Comparison of ENCODE assay signal across 8 mouse cellular contexts in genomic region chr4:128948137-128948674, GRCm38 (mm10). TPM values are rescaled to one million over a fixed set of nuclear protein-coding genes. Genes with fewer than 3 reads are reported as not detected.
DNase-seq lines count a peak whose midpoint lies in the region; ATAC-seq and TF ChIP-seq lines count a peak whose summit lies in the region.

No protein-coding gene starts in this region.

- peak; percentile 38 for DNase-seq in forebrain, embryonic 14.5 days (ENCODE audit: low spot score)
- DNase-seq in lung, adult 2 months: peak; percentile 52
- DNase-seq in lung, postnatal 25 days (ENCODE audit: low spot score): no peak
- DNase-seq in adrenal gland, postnatal 10 days: peak; percentile 79
- peak; percentile 72 for DNase-seq in embryonic facial prominence, embryonic 11.5 days (ENCODE audit: low spot score)
- no peak for DNase-seq in frontal cortex, postnatal 14 days (ENCODE audit: low spot score in 2 of 2)

- no peaks in the 10 kb centered on the region for H3K27me3 ChIP-seq in forebrain, embryonic 14.5 days (replicated peaks; ENCODE audit: control insufficient read depth, insufficient read depth, low read length)
- 0 out of 2 replicates have a peak, but pooled peaks cover 3% of the 10 kb centered on the region for H3K27me3 ChIP-seq in forebrain, embryonic 13.5 days
- no peaks in the 10 kb centered on the region for H3K27me3 ChIP-seq in embryonic facial prominence, embryonic 11.5 days (ENCODE audit: control insufficient read depth, insufficient read depth, low read length)

- no peak overlapping the region for H3K4me3 ChIP-seq in forebrain, embryonic 14.5 days (ENCODE audit: low read depth, low read length)
- H3K4me3 ChIP-seq in forebrain, embryonic 13.5 days: no peak overlapping the region
- H3K4me3 ChIP-seq in lung, adult 2 months (replicated peaks; ENCODE audit: extremely low read depth, low read depth, low read length): no peak overlapping the region
- H3K4me3 ChIP-seq in embryonic facial prominence, embryonic 11.5 days (ENCODE audit: low read depth, low read length): no peak overlapping the region

- TF ChIP-seq POLR2A in lung, adult 2 months (IDR thresholded peaks at IDR 0.05; ENCODE audit: borderline replicate concordance, extremely low read depth, low read depth, low read length): no peak

- ATAC-seq in forebrain, embryonic 14.5 days: no peak
- ATAC-seq in forebrain, embryonic 13.5 days: no peak
- no peak for ATAC-seq in embryonic facial prominence, embryonic 11.5 days (replicated peaks; ENCODE audit: insufficient number of reproducible peaks, low FRiP score, low TSS enrichment, low read depth)
- peak; percentile 55; the same call in 1 of the 2 replicates for ATAC-seq in megakaryocyte-erythroid progenitor cell, adult 5-6 weeks (replicated peaks; ENCODE audit: low FRiP score, low TSS enrichment, poor library complexity, severe bottlenecking)

- no peak overlapping the region for H3K4me2 ChIP-seq in forebrain, embryonic 14.5 days (ENCODE audit: low read length)
- no peak overlapping the region for H3K4me2 ChIP-seq in forebrain, embryonic 13.5 days
- no peak overlapping the region for H3K4me2 ChIP-seq in embryonic facial prominence, embryonic 11.5 days (ENCODE audit: low read depth, low read length)

- whole genome bisulfite sequencing in forebrain, embryonic 14.5 days: 25% methylated on average over 6 of the region's 6 CpGs
- WGBS in forebrain, embryonic 13.5 days: 35% methylated on average over 6 of the region's 6 CpGs
- 27% methylated on average over 6 of the region's 6 CpGs for WGBS in lung, adult 2 months
- 27% methylated on average over 6 of the region's 6 CpGs for WGBS in embryonic facial prominence, embryonic 11.5 days

- peaks cover 3% of the 10 kb centered on the region; the same call in 1 of the 2 replicates for H3K4me1 ChIP-seq in forebrain, embryonic 14.5 days (ENCODE audit: control insufficient read depth, insufficient read depth, low read length)
- H3K4me1 ChIP-seq in forebrain, embryonic 13.5 days: peaks cover 6% of the 10 kb centered on the region; the same call in 1 of the 2 replicates
- peaks cover 5% of the 10 kb centered on the region; the same call in 1 of the 2 replicates for H3K4me1 ChIP-seq in lung, adult 2 months (ENCODE audit: control insufficient read depth, insufficient read depth, low read length)
- no peaks in the 10 kb centered on the region for H3K4me1 ChIP-seq in embryonic facial prominence, embryonic 11.5 days (ENCODE audit: control insufficient read depth, insufficient read depth, low read length)

- peak; percentile 54 for TF ChIP-seq CTCF in lung, adult 2 months (IDR thresholded peaks at IDR 0.05; ENCODE audit: insufficient read depth, low read length)

- no peaks in the 10 kb centered on the region for H3K36me3 ChIP-seq in forebrain, embryonic 14.5 days (ENCODE audit: control insufficient read depth, insufficient read depth, low read length)
- no peaks in the 10 kb centered on the region for H3K36me3 ChIP-seq in forebrain, embryonic 13.5 days (ENCODE audit: poor library complexity, severe bottlenecking)
- no peaks in the 10 kb centered on the region for H3K36me3 ChIP-seq in embryonic facial prominence, embryonic 11.5 days (replicated peaks; ENCODE audit: control insufficient read depth, insufficient read depth, low read depth, low read length)

- H3K9me3 ChIP-seq in forebrain, embryonic 14.5 days (replicated peaks; ENCODE audit: control insufficient read depth, low read length): no peaks in the 10 kb centered on the region
- no peaks in the 10 kb centered on the region for H3K9me3 ChIP-seq in forebrain, embryonic 13.5 days (replicated peaks)
- H3K9me3 ChIP-seq in embryonic facial prominence, embryonic 11.5 days (replicated peaks; ENCODE audit: control insufficient read depth, low read length): no peaks in the 10 kb centered on the region

- H3K9ac ChIP-seq in forebrain, embryonic 14.5 days (ENCODE audit: low read length): no peak overlapping the region
- H3K9ac ChIP-seq in forebrain, embryonic 13.5 days: no peak overlapping the region
- no peak overlapping the region for H3K9ac ChIP-seq in embryonic facial prominence, embryonic 11.5 days (replicated peaks; ENCODE audit: low read length)

- H3K27ac ChIP-seq in forebrain, embryonic 14.5 days (ENCODE audit: low read depth, low read length): no peak overlapping the region
- H3K27ac ChIP-seq in forebrain, embryonic 13.5 days: no peak overlapping the region
- H3K27ac ChIP-seq in embryonic facial prominence, embryonic 11.5 days (replicated peaks; ENCODE audit: low read depth, low read length): no peak overlapping the region

RNA-seq across cellular contexts. Expression of gene Azin2, which starts 14.0 kb away (rescaled TPM):
- polyA plus RNA-seq in forebrain, embryonic 14.5 days (2014; fragmentation: Nextera tagmentation; extraction: Ambion mirVana): 10.6 and 11.7 TPM in 2 replicates
- polyA plus RNA-seq in forebrain, embryonic 13.5 days (2015; fragmentation: Nextera tagmentation; extraction: Ambion mirVana): 11.3 and 13.5 TPM in 2 replicates
- 46.2 and 49.4 TPM in 2 replicates for polyA plus RNA-seq in lung, adult 2 months (2012; rRNA removed)
- total RNA-seq in adrenal gland, postnatal 10 days (2021): 10 to 100 TPM; 32.5 to 32.9 TPM
- polyA plus RNA-seq in embryonic facial prominence, embryonic 11.5 days (2014; fragmentation: Nextera tagmentation; extraction: Ambion mirVana): 14.0 and 14.6 TPM in 2 replicates
- total RNA-seq in megakaryocyte-erythroid progenitor cell, adult 5-6 weeks (2014; fragmentation: Nextera tagmentation): not detected in 2 replicates
- total RNA-seq in megakaryocyte-erythroid progenitor cell, adult 5-6 weeks (2017): not detected in 2 replicates

RNA-seq across cellular contexts. Expression of gene Ak2, which starts 43.6 kb away (rescaled TPM):
- 89.2 and 93.6 TPM in 2 replicates for polyA plus RNA-seq in forebrain, embryonic 14.5 days (2014; fragmentation: Nextera tagmentation; extraction: Ambion mirVana)
- 155 and 166 TPM in 2 replicates for polyA plus RNA-seq in forebrain, embryonic 13.5 days (2015; fragmentation: Nextera tagmentation; extraction: Ambion mirVana)
- polyA plus RNA-seq in lung, adult 2 months (2012; rRNA removed): 22.6 and 24.2 TPM in 2 replicates
- total RNA-seq in adrenal gland, postnatal 10 days (2021): 100 to 1,000 TPM; 244 to 274 TPM
- 152 and 154 TPM in 2 replicates for polyA plus RNA-seq in embryonic facial prominence, embryonic 11.5 days (2014; fragmentation: Nextera tagmentation; extraction: Ambion mirVana)
- 192 and 206 TPM in 2 replicates for total RNA-seq in megakaryocyte-erythroid progenitor cell, adult 5-6 weeks (2014; fragmentation: Nextera tagmentation)
- total RNA-seq in megakaryocyte-erythroid progenitor cell, adult 5-6 weeks (2017): 179 and 181 TPM in 2 replicates

Comparison
In these comparisons a context has a peak if more than half of its experiments do, and no peak if none do; other contexts are left out.
1. DNase-seq: peak in forebrain, embryonic 14.5 days (single experiment), lung, adult 2 months (single experiment), adrenal gland, postnatal 10 days (single experiment) and embryonic facial prominence, embryonic 11.5 days (single experiment); none in lung, postnatal 25 days (single experiment) and frontal cortex, postnatal 14 days (0 of 2).